Mouse (Mus musculus) cerebellum, adult 18-20 months (tissue): ENCODE measurements at regions not wholly inside any gene's neighbourhood (a gene's known extent, or its start where the extent isn't known, plus 50 kb on each side); places are given as distances from the start of the nearest gene placed in this dataset.

Experiments used
- DNase-seq, 2 experiments: peaks; one replicate each; pipeline ENCODE4 v3.0.0; 2021

DNA sequence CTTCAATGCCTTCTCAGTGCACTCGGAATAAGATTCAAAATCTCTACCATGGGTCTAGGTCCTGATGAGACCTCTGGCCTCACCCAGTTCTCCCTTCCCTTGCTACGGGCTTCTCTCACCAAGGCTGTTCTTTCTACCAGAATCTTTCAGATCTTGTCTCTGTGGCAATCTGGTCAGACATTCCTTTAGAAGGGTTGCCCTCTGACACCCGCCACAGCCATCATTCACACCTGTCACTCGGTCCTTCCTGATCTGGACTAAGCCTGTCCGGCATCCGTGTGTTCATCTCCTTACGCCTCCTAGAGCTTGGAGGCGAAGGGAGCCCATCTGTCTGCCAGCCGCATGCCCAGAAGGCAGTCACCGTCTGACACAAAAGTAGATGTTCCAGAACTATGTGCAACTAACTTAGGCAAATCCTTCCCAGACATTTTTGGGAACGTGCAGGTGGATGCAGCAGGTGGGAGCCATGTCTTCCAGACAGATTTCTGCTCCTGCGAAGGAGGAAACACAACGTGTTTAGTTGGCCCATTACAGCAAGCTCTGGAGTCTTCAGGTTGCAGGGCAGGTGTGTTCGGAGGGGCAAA, 77.7 kb downstream of the Fam76b start:
- DNase-seq, result no peak

DNA sequence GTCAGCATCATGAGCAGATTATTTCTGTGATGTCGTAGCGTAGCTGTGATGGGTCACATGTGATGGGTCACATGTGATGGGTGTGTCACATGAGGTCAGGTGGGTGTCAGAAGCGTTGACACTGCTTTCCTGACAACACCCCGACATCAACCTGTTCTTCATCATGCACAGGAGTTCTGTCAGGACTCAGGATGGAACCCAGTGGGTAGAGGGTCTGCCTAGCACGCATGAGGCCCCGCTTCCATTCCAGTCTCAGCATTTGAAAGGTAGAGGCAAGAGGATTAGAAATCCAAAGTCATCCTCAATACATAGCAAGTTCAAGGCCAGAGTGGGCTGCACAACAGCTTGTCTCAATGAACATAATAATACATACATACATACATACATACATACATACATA, 79.2 kb downstream of the Fam76b start:
- no peak for DNase-seq

DNA sequence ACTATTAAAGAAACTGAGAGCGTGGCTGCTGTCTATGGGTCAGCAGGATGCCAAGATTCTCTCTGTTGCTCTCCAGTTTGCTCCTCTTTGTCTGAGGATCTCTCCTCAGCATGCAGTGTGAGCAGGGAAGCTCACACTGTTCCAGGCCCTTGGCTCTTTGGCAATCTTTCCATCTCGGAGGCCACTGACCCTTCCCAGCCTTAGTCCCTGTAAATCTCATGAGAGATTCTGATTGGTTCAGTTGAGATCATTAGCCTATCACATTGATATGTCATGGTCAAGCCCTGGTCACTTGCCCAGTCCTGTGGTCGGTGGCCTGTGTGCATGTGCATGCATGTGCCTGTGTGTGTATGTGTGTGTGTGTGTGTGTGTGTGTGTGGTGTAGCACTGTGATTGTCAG, 82.1 kb downstream of the Fam76b start:
- no peak for DNase-seq

DNA sequence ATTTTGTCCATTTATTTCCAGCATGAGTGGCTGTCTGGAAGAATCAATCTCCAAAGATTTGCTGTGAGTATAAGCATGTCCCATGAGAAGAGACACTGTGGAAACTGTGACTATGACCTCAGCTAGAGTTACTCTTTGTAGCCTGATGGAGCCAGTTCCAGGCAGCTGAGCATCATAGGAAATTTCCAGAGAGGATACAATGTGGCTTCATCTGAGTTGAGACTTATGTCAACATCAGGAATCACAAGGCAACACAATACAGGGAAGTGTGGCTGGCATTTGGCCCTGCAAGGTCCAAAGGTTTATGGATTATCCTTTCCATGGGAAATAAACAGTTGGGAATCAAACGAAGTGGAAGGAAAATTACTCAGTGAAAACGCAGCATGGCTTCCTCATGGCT, 82.6 kb downstream of the Fam76b start:
- no peak for DNase-seq

DNA sequence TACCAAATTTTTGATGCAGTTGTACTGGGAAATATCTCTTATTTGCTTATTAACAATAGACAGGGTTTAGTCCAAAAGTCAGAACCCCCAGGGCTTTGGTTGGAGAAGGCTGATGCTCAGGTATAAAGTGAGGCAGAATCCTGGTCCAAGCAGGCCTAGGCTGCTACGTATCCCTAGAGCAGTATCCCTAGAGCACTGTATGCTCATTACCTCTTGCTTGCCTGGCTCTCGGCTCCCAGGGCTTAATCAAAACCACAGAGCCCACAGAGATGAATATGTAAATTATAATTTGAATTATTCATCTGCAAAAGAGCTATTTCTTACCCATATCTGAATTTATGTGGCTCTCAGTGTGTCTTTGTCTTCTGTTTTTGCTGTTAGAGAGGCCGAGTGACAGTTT, 85.9 kb downstream of the Fam76b start:
- no peak for DNase-seq

DNA sequence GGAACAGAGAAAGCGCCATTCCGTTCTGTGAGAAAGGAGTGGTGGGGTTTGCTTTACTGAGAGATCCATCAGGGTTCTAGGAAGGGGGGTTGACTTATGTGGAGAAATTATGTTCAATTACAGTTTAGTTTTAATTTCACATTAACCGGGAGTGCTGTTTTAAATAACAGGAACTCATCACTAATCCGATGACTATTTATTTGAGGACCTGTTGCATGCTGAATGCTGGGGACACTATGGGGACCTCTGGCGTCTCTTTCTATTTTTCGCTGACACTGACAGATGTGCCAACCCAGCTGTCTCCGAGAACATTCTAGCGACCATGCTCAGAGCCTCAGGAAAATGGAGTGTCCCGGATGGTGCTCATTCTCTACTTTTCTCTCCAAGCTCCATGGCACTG, 86.6 kb downstream of the Fam76b start:
- DNase-seq, result no peak

DNA sequence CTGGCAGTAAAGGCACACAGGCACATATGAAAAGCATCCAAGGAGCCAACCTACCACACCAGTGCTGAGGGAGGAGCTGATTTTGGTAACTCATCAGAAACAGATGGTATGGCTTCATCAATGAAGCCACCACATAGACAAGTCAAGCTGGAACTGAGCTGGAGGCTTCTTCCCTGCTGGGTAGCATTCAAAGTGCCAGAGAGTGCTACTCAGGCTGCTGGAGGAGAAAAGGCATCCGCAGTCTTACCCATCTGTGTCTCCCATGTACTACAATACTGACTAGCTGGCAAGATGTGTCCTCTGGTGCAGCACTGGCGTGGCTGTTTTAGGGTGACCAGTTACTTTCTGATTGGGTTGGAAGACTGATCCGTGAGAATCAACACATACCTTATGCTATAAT, 87.3 kb downstream of the Fam76b start:
- no peak for DNase-seq

DNA sequence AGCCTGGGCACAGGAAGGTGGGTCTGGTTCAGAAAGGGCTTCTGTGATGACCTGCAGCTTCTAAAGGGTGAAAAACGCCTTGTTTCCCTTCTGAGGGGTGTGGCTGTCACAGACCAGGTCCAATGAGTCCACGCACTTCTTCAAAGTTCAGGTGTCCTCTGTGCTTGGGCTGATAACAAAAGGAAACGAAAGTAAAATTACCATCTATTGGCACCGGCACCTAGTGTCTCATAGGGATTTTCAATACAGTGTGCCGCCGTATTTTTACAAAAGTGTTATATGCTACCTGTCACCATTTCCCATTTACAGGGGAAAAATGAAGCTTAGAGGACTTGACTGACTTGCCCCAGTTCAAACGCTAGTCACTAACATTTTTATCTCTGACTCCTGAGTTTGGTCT, 89.3 kb downstream of the Fam76b start:
- no peak for DNase-seq

DNA sequence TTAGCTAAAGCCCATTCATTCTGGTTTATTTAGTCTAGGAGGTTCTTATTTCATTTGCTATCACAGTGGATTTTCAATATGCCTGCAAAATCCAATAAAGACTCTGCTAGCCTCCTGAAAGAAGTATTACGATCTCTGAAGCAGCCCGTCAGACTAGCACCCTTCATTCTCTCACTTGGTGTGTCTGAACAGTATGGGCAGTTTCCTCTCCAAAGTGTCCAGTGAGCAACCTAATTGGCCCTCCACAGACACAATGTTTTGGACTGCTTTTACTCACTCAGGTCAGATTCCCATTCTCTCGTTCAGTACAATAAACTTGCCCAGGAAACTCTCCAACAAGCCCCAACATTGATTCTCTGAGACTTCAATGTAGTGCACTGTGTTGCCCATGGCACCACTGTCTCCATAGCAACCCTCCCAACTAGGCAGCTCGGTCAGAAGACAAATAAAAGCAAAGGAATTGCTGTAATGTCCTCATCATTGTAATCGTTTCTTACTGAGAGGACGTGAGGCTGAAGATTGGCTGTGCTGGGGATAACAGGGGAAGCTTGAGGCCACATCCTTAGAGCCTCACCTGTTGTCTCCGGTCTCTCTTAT, 91.2 kb downstream of the Fam76b start:
- no peak for DNase-seq

DNA sequence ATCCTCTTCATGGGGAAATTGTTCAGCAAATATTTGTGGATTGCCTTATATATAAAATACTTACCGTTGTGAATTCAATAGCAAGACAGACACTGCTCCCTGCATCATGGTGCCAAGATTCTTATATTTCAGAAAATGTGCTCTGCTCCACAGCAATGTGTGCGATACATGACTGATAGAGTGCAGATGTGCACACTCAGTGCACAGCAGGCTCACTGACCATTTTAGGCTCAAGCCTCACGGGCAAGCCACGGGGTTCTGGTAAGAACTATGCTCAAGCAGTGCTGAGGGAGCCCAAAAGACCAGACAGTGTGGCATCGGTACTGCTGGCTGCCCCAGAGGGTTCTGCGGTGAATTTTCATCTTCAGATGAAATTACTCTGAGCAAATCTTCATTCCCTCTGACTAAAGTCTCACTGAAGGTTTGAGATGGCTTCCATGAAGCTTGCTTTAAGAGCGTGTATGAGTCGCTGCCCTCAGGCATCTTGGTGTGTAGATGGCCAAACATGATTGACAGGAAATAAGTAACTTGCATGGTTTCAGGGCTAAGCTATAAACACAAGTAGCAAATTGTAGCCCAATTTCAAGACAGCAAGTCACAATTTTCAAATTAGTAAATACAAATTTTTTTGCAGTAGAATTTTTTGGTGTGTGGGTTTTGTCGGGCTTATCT, 92.4 kb downstream of the Fam76b start:
- no peak for DNase-seq

DNA sequence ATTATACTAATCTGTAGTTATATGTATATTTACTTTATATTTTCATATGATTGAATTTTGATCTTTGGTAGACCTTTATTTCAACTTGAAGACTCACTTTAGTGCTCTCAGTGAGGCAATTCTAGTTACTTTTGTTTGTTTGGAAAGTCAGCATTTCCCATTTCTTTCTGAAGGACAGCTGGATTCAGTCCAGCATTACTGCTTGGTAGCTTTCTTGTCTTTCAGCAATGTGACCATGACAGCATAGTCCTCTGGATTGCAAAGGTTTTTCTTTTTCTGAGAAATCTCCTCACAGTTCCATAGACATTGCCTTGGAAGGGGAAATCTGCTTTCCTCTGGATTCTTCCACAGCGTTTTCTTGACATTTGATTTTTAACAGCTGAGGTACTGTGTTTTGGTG, 93.1 kb downstream of the Fam76b start:
- no peak for DNase-seq

DNA sequence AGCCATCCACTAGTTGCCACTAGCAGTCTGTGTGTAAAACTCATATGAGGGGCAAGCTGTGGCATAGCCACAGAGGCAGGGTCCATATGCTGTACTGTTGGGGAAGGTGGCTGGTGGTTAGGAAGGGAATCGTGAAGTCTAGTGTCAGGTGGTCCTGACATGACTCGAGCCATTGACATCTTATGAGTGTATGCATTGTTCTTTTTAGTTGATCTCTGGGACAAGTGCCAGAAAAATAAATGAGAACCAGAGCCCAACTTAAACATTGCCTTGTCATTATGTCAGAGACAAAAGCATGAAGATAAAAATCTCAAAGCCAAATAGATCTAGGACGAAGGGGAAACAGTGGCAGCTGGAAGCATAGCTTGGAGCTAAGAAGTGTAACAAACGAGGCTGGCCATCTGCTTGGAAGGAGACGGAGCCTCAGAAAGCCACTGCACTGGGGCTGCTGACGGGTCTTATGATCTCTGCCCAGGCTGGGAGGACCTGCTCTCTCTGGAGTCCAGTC, 104.5 kb downstream of the Fam76b start:
- DNase-seq, result peak in 1 of 2 experiments; percentile 2

DNA sequence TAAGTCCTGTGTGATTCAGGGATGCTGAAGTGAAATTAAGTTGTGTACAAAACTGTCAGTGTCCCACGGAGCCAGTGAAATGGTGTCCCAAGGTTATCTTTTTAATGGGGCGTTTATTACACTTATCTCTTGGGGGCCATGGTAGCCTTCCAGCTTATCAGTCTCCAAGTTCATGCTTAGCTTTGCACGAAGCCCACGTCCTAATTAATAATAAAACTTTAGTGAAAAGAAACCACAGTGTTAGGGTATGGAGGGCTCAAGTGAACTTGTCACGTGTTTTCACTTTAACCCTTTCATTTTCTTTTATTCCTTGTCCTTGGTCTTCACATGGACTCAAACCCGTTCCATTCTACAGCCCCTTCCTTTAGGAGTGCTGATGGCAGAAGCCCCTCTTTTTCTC, 105.9 kb downstream of the Fam76b start:
- DNase-seq, result no peak

DNA sequence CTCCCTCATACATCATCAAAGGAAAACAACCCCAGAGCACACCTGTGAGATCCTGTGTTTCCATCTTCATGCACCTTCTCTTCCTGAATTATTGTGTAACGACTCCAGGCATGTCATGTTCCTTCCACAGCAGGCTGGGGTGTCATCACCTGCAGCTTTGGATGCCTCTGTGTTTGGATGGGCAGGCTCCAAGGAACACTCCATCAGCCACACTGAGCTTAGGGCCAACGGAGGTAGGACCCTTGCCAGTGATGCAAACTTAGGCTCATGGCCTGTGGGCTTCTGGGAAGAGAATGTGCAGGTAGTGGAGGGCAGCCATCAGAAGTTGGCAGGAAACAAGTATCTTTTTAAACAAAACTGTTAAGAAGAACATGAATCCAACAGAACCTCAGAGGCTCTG, 109.8 kb downstream of the Fam76b start:
- no peak for DNase-seq

DNA sequence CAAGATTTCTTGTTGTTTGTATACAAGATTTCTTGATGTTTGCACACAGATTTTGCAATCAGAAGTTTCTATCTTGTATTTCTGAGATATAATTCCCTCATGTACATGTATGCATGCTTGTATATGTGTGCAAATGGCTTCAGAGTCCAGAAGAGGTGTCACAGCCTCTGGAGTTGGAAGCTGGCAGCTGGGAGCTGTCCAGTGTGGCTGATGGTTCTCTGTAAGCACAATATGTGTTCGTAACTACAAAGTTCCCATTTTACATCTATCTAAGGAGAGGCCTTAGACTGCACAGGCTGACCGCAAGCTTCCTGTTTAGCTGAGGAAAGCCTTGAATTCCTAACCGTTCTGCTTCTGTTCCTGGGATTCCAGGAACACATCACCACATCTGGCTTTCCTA, 119.0 kb downstream of the Fam76b start:
- no peak for DNase-seq

DNA sequence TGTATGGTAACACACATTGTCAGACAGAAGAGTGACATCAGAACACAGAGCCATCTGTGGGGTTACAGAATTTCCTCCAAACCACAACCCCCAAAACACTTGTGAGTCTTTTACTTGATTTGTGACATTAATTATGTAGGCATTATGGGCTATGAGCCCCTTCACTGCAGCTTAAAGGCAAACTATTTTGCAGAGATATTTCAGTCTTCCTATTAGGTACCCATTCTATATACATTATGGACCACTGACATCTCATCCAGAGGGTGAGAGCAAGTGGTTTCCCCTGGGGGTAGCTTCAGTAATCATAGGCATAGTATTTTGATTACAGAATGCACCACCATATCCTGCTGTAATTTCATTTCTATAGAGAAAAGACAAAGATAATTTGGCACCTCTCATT, 124.6 kb downstream of the Fam76b start:
- DNase-seq, result no peak

DNA sequence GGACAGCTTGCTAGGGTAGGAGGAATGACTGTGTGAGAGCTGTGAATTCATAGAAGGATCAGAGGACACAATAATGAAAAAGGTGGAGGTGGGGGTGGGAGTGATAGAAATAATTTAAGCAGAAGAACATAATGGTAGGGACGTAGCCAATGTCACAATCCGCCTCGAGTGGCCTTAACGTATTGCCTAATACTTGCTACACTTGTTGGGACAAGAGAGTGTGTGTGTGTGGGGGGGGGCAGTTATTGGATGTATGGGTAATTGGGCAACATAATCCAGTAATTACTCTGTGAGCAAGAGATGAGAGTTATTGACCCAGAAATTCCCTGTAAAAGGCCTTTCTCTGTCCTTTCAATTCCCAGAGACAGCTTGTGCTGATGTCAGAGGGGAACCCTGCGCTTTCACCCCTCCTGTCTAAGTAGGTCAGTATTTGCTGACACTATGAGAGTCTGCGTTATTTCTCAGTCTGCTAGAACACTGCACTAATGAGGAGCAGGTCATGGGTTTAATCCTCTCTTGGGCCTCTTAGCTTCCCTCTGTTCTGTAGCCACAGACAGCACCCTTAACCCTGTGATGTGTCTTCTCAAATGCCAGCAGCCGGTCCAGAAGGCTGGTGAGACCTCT, 135.7 kb downstream of the Fam76b start:
- no peak for DNase-seq

DNA sequence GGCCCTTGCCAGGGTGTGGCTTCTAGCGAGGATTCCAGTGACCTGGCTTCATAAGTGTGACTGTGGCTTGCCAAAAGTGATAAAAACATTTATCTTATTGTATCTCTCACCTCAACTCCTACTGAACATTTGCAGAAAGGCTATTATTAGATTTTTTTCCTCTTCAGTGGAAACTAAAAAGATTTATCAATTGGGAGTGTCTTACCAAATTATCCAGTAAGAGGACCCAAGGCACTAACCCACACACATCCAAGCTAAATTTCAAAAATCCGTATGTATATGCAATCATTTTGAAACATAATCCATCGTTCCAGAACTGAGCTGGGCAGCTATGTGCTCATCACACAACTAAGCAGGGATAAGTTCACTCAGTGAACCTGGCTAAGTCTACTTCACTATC, 136.3 kb downstream of the Fam76b start:
- DNase-seq, result no peak

DNA sequence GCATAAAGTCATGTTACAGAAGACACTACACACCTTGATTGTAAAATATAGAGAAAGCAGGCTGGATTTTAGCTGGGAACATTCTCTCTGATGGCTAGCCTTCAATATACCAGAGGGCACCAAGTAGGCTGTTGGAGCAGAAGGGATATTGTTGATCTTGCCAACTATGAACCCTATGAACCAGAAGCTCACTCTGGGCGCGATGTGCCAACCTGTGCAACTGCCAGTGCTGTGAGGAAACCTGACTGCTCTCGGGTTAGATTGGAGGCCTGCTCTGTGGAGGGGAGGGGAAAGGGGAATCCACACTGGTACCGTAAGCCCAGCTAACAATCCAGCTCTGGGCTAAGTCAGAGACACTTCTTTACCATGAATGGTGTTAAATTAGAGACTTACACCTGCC, 136.7 kb downstream of the Fam76b start:
- DNase-seq, result no peak

DNA sequence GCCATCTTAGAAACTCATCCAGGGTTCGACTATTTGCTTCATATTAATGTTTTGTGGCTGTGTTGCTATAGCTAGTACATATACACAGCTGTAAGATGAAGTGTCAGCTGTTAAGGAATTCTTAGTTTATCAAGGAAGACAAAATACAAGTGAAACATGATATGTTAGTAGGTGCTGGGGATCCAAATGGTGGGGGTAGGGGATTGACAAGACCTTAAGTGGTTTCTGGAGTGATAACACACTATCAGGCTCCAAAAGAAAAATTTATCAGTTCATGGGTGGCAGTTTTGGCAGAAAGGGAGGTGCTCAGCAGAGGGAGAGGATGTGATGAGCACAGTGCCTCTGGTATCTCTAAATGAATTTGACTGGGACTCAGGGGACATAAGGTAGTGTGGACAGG, 138.7 kb downstream of the Fam76b start:
- DNase-seq, result no peak

DNA sequence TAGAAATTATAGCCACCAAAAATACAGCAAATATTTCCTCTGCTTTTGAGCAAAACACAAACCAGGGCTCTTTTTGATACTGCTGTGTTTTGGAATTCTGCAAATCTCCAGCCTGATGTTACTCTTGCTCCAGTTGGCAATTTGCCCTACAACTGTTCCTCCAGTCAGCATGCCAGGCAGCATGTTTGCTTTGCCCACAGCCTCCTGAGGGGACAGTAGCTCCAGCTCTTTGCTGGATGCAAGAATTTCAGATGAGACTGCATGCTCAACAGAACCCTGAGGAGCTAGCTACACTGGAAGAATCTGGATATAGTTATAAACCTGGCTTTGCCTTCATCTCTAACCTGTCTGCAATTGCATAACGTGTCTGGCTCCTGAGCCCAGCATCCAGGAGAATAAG, 141.7 kb downstream of the Fam76b start:
- peak in 1 of 2 experiments; percentile 12 for DNase-seq

DNA sequence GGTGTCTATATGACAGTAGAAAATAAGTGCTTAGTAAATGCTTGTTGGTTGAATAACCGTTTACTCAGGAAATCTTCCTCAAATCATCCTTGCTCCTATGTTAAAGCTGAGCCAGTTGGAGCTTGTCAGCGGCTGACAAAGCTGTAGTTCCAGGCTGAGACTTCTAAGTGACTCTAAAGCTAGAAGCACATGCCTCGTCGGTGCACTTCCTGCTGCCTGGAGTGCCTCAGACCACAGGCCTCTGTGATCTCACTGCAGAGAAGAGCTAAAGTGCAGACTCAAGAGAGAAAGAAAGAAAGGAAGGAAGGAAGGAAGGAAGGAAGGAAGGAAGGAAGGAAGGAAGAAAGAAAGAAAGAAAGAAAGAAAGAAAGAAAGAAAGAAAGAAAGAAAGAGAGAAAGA, 146.1 kb downstream of the Fam76b start:
- DNase-seq, result no peak

DNA sequence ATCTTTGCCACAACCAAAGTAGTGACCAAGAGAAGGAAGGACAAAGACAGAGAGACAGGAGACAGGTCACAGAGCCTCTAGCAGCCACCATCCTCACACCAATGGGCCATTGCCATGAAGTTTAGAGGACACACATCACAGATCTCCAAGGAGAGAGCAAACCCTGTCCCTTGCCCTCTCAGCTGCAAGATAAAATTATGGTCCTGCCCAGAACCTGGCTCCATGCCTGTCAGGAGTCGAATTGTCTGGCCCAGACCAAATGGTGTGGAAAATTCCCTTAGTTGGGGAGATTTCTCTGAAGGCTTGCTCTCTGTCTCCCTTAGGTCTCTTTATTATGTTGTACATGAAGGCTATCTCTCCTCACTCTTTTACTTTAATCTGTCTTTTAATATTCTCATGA, 147.4 kb downstream of the Fam76b start:
- no peak for DNase-seq

DNA sequence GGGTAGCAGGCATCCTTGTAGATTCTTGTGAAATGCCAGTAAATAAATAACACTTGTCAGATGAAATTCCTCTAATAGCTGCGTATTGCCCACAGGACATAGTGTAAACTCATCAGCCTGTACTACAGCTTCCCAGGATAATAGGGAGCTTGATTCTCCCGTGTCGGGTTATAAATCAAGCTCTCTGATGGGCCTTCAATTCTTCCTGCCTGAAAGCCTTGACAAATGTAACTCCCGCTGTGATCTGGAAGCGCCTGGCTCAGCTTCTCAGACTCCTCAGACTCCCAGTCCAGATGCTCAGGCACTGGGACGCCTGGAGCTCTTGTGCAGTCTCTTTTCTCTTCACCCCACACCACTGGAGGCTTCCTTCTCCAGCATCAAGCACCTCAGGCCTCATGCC, 151.3 kb downstream of the Fam76b start:
- DNase-seq, result no peak
